Mouse (Mus musculus): ENCODE measurements at regions not wholly inside any gene's neighbourhood (a gene's known extent, or its start where the extent isn't known, plus 50 kb on each side); places are given as distances from the start of the nearest gene placed in this dataset.

GRCm38 (mm10) chr2:75412735-75413134 is 246.3 kb upstream of the Hnrnpa3 start:
- DNase-seq (ENCODE audit: low spot score): no peak

- DNase-seq (ENCODE audit: low spot score): no peak
Measured at GRCm38 (mm10) chr2:75418689-75419088, 240.4 kb upstream of the Hnrnpa3 start.

GRCm38 (mm10) chr2:75419142-75419541 is 239.9 kb upstream of the Hnrnpa3 start:
- DNase-seq (ENCODE audit: low spot score): no peak

- DNase-seq (ENCODE audit: low spot score): no peak
Measured at GRCm38 (mm10) chr2:75422798-75423685, 236.0 kb upstream of the Hnrnpa3 start.

- DNase-seq (ENCODE audit: low spot score): no peak
Measured at GRCm38 (mm10) chr2:75423872-75424271, 235.2 kb upstream of the Hnrnpa3 start.

- no peak for DNase-seq (ENCODE audit: low spot score)
Measured at GRCm38 (mm10) chr2:75424363-75424762, 234.7 kb upstream of the Hnrnpa3 start.

GRCm38 (mm10) chr2:75424911-75425310 is 234.2 kb upstream of the Hnrnpa3 start:
- no peak for DNase-seq (ENCODE audit: low spot score)

GRCm38 (mm10) chr2:75425384-75425783 is 233.7 kb upstream of the Hnrnpa3 start:
- DNase-seq (ENCODE audit: low spot score): no peak

GRCm38 (mm10) chr2:75425791-75426190 is 233.3 kb upstream of the Hnrnpa3 start:
- DNase-seq (ENCODE audit: low spot score): no peak

GRCm38 (mm10) chr2:75427936-75428458 is 231.1 kb upstream of the Hnrnpa3 start:
- DNase-seq (ENCODE audit: low spot score): no peak

- no peak for DNase-seq (ENCODE audit: low spot score)
Measured at GRCm38 (mm10) chr2:75430161-75430940, 228.7 kb upstream of the Hnrnpa3 start.

GRCm38 (mm10) chr2:75431981-75432380 is 227.1 kb upstream of the Hnrnpa3 start:
- no peak for DNase-seq (ENCODE audit: low spot score)

GRCm38 (mm10) chr2:75434521-75434920 is 224.5 kb upstream of the Hnrnpa3 start:
- DNase-seq (ENCODE audit: low spot score): no peak

GRCm38 (mm10) chr2:75439522-75440230 is 219.4 kb upstream of the Hnrnpa3 start:
- no peak for DNase-seq (ENCODE audit: low spot score)

- no peak for DNase-seq (ENCODE audit: low spot score)
Measured at GRCm38 (mm10) chr2:75442632-75443031, 216.4 kb upstream of the Hnrnpa3 start.

GRCm38 (mm10) chr2:75445189-75445588 is 213.9 kb upstream of the Hnrnpa3 start:
- no peak for DNase-seq (ENCODE audit: low spot score)

GRCm38 (mm10) chr2:75446996-75447715 is 211.9 kb upstream of the Hnrnpa3 start:
- DNase-seq (ENCODE audit: low spot score): no peak

- no peak for DNase-seq (ENCODE audit: low spot score)
Measured at GRCm38 (mm10) chr2:75448221-75448620, 210.8 kb upstream of the Hnrnpa3 start.

GRCm38 (mm10) chr2:75451846-75452267 is 207.2 kb upstream of the Hnrnpa3 start:
- DNase-seq (ENCODE audit: low spot score): no peak

GRCm38 (mm10) chr2:75452274-75453148 is 206.6 kb upstream of the Hnrnpa3 start:
- DNase-seq (ENCODE audit: low spot score): no peak
